ENCODE assay signal across 19 mouse cellular contexts in the genomic region with DNA sequence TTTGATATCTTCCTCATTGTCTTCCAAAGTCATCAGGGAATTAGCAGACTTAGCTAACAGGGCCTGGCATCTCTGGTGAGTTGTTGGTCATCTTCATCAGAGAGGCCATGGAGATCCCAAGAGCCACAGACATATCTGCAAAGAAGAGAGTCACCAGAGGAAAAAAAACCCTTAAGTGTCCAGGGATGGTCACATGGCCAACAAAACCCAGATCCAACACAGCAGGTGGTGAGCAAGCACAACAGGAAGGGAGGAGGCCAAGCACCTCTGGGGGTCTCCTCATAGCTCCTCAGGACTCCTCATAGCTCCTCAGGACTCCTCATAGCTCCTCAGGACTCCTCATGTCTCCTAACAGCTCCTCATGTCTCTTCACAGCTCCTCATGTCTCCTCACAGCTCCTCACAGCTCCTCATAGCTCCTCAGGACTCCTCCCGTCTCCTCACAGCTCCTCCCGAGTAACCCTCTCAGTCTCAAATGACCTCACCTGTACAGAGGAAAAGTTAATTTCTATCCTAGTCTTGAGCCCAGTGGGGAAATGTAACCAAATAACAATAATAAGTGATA. TPM values are rescaled to one million over a fixed set of nuclear protein-coding genes. Genes with fewer than 3 reads are reported as not detected.
"Had no signal": no experiment of that assay in that cellular context is flagged by ENCODE, and none has a peak within 500 bp of the region (broad histone marks: within the 10 kb centered on the region; RNA-seq: fewer than 3 reads in every experiment).

No protein-coding gene starts in this region.

- H3K4me2 ChIP-seq: limb, embryonic 13.5 days; liver, embryonic 12.5 days; liver, embryonic 15.5 days; lung, embryonic 14.5 days; midbrain, embryonic 13.5 days had no signal

- H3K27me3 ChIP-seq: limb, embryonic 13.5 days; liver, embryonic 15.5 days; midbrain, embryonic 13.5 days had no signal

- ATAC-seq: intestine, postnatal 0 days; liver, embryonic 12.5 days; midbrain, embryonic 13.5 days; midbrain, embryonic 16.5 days had no signal

- H3K9ac ChIP-seq: limb, embryonic 13.5 days; liver, embryonic 12.5 days; liver, embryonic 15.5 days; lung, embryonic 14.5 days; midbrain, embryonic 13.5 days had no signal

- H3K27ac ChIP-seq: limb, embryonic 10.5 days; limb, embryonic 13.5 days; liver, embryonic 12.5 days; liver, embryonic 15.5 days; midbrain, embryonic 10.5 days; midbrain, embryonic 13.5 days had no signal

- H3K9me3 ChIP-seq: limb, embryonic 10.5 days; limb, embryonic 13.5 days; liver, embryonic 12.5 days; liver, embryonic 15.5 days; midbrain, embryonic 10.5 days; midbrain, embryonic 13.5 days had no signal

- H3K4me3 ChIP-seq: limb, embryonic 10.5 days; limb, embryonic 13.5 days; liver, embryonic 12.5 days; liver, embryonic 15.5 days; megakaryocyte, embryonic 14.5 days; midbrain, embryonic 10.5 days; midbrain, embryonic 13.5 days had no signal

- H3K36me3 ChIP-seq: limb, embryonic 10.5 days; limb, embryonic 13.5 days; liver, embryonic 12.5 days; liver, embryonic 15.5 days; midbrain, embryonic 10.5 days; midbrain, embryonic 13.5 days had no signal

- H3K4me1 ChIP-seq: limb, embryonic 10.5 days; liver, embryonic 12.5 days; liver, embryonic 15.5 days; midbrain, embryonic 13.5 days had no signal

- DNase-seq: kidney, postnatal 14 days; kidney, postnatal 4 days; liver; lung, embryonic 14.5 days; thymus, adult 18-20 months; thymus, postnatal 4 days had no signal

RNA-seq across cellular contexts. Expression of gene Slc44a3, which starts 35.2 kb away (rescaled TPM):
- total RNA-seq: layer of hippocampus, postnatal 25 days; left cerebral cortex, adult 18-20 months; left cerebral cortex, postnatal 25 days; monocyte, adult 5-6 weeks had no signal
